Mouse (Mus musculus) cerebellum, adult 8-10 months (tissue): ENCODE measurements at regions not wholly inside any gene's neighbourhood (a gene's known extent, or its start where the extent isn't known, plus 50 kb on each side); places are given as distances from the start of the nearest gene placed in this dataset.

Experiments used
- DNase-seq: peaks from one replicate; pipeline ENCODE4 v3.0.0; 2022

- no peak for DNase-seq
Measured at GRCm38 (mm10) chr12:67929842-67930241, 707.5 kb upstream of the Mdga2 start.

- no peak for DNase-seq
Measured at GRCm38 (mm10) chr12:67914603-67915002, 692.3 kb upstream of the Mdga2 start.

- DNase-seq: no peak
Measured at GRCm38 (mm10) chr12:67887296-67887695, 664.9 kb upstream of the Mdga2 start.

- DNase-seq: no peak
Measured at GRCm38 (mm10) chr12:67862615-67863014, 640.3 kb upstream of the Mdga2 start.

GRCm38 (mm10) chr12:67860713-67861112 is 638.4 kb upstream of the Mdga2 start:
- DNase-seq: no peak

GRCm38 (mm10) chr12:67852625-67853024 is 630.3 kb upstream of the Mdga2 start:
- DNase-seq: no peak

GRCm38 (mm10) chr12:67847517-67847916 is 625.2 kb upstream of the Mdga2 start:
- no peak for DNase-seq

- peak; percentile 69 for DNase-seq
Measured at GRCm38 (mm10) chr12:67804297-67804696, 581.9 kb upstream of the Mdga2 start.

GRCm38 (mm10) chr12:67799776-67800175 is 577.4 kb upstream of the Mdga2 start:
- DNase-seq: no peak
